Mouse (Mus musculus) lung, postnatal 0 days (tissue): Measurements from ENCODE around the gene Ptprg. TPM values are rescaled to one million over a fixed set of nuclear protein-coding genes. Genes with fewer than 3 reads are reported as not detected.

Experiments used
- ATAC-seq: fragments of 200-750 bp; cut with Nextera tagmentation; 2 replicates; pipeline ENCODE4 v1.8.0; 2017; ENCODE audit warnings: moderate library complexity
- DNase-seq: peaks from one replicate; pipeline ENCODE4 v3.0.0-alpha.2; 2016; ENCODE audit warnings: low spot score
- H3K27ac ChIP-seq: fragments of 300-500 bp; sonication (generic); 2 replicates; pipeline ENCODE4 v1.5.1; 2014; ENCODE audit warnings: antibody characterized with exemption, mild to moderate bottlenecking, low read length, mixed read lengths
- H3K27me3 ChIP-seq: fragments of 300-500 bp; sonication (generic); replicated peaks from 2 replicates; pipeline ENCODE4 v1.6.1; 2014; ENCODE audit warnings: low read length, mixed read lengths; ENCODE audit not compliant: insufficient read depth
- H3K36me3 ChIP-seq: fragments of 300-500 bp; sonication (generic); 2 replicates; pipeline ENCODE4 v1.6.1; 2014; ENCODE audit warnings: low read length, mixed read lengths; ENCODE audit not compliant: insufficient read depth
- H3K4me1 ChIP-seq: fragments of 300-500 bp; sonication (generic); 2 replicates; pipeline ENCODE4 v1.6.1; 2014; ENCODE audit warnings: antibody characterized with exemption, low read depth, low read length, mixed read lengths; ENCODE audit not compliant: insufficient read depth
- H3K4me2 ChIP-seq: fragments of 300-500 bp; sonication (generic); replicated peaks from 2 replicates; pipeline ENCODE4 v1.6.1; 2014; ENCODE audit warnings: low read depth, mild to moderate bottlenecking, low read length, moderate library complexity, mixed read lengths
- H3K4me3 ChIP-seq: fragments of 300-500 bp; sonication (generic); 2 replicates; pipeline ENCODE4 v1.5.1; 2014; ENCODE audit warnings: low read depth, low read length
- H3K9ac ChIP-seq: fragments of 300-500 bp; sonication (generic); replicated peaks from 2 replicates; pipeline ENCODE4 v1.6.1; 2014; ENCODE audit warnings: low read depth, mild to moderate bottlenecking
- H3K9me3 ChIP-seq: fragments of 300-500 bp; sonication (generic); 2 replicates; pipeline ENCODE4 v1.6.1; 2016; ENCODE audit warnings: low read length, mixed read lengths
- CTCF ChIP-seq: IDR thresholded peaks from 2 replicates; pipeline ENCODE4 v1.5.1; 2016; ENCODE audit warnings: antibody characterized with exemption, mild to moderate bottlenecking
- EP300 ChIP-seq: IDR thresholded peaks from 2 replicates; pipeline ENCODE4 v1.6.1; 2016; ENCODE audit warnings: antibody characterized with exemption, mild to moderate bottlenecking, control low read depth
- WGBS: fragments of 180-500 bp; shearing (Covaris S2); extraction: QIAGEN DNeasy Blood & Tissue Kit; methylation state at CpG from one replicate; pipeline ENCODE4 v1.1.7; 2014; 5-methylcytosine and 5-hydroxymethylcytosine counted together
- polyA plus RNA-seq: library from polyadenylated mRNA; unstranded; fragments of >200 nt; fragmentation: Nextera tagmentation; extraction: Ambion mirVana; gene quantifications from 2 replicates; pipeline ENCODE4 v1.2.1, GENCODE M21; 2015

Ptprg gene
- polyA plus RNA-seq, 1 experiment from 2014 or later: 19.4 TPM

DNA sequence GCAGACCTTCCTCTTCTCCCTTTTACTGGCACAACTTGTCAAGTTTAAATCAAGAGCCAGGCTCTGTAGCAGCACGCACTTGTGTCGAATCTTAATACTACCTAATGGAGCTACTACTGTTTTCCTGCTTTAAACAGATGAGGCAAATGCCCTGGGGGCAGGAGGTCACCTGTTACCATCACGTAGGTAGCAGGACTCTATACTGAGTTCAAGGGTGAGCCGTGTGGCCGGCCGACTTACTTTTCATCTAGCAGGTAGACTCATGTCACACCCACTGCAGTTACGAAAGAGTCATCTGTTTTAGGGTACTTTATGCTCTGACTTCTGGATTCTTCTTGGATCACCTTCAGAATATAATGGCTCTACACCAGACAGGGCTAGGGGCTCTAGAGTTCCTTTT lies 66.3 kb downstream of the Ptprg start:
- no peaks in the 10 kb centered on the region for H3K4me1 ChIP-seq
- H3K27ac ChIP-seq: no peak overlapping the region
- H3K27me3 ChIP-seq: no peaks in the 10 kb centered on the region
- DNase-seq: no peak
- H3K9ac ChIP-seq: no peak overlapping the region
- no peaks in the 10 kb centered on the region for H3K9me3 ChIP-seq
- no peak overlapping the region for H3K4me2 ChIP-seq
- 85% methylated on average over 7 of the region's 7 CpGs for WGBS
- H3K4me3 ChIP-seq: no peak overlapping the region
- no peaks in the 10 kb centered on the region for H3K36me3 ChIP-seq
- TF ChIP-seq CTCF: no peak
- TF ChIP-seq EP300: no peak
- no peak for ATAC-seq

DNA sequence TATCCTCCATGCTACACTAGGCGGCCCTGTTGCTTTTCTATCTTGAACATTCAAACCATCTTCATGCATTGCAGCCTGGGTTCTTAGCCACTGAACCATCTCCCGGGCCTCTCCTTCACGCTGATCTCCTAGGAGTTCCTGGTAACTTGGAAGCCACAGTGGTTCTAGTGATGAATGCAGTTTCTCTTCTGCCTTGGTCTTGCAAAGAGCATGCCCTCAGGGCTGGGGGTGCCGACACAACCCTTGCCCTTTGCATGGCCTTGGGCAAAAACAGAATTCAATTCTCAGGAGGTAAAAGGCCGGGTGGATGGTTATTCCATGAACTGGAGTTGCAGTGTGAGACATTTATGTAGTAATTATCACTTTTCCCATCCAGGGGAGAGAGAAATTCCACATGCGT lies 67.0 kb downstream of the Ptprg start:
- H3K36me3 ChIP-seq: no peaks in the 10 kb centered on the region
- no peaks in the 10 kb centered on the region for H3K27me3 ChIP-seq
- H3K9ac ChIP-seq: no peak overlapping the region
- 88% methylated on average over 6 of the region's 6 CpGs for WGBS
- no peaks in the 10 kb centered on the region for H3K4me1 ChIP-seq
- no peak for DNase-seq
- no peak overlapping the region for H3K4me3 ChIP-seq
- H3K27ac ChIP-seq: no peak overlapping the region
- TF ChIP-seq EP300 (no peak), CTCF (no peak)
- H3K4me2 ChIP-seq: no peak overlapping the region
- no peak for ATAC-seq
- H3K9me3 ChIP-seq: no peaks in the 10 kb centered on the region

DNA sequence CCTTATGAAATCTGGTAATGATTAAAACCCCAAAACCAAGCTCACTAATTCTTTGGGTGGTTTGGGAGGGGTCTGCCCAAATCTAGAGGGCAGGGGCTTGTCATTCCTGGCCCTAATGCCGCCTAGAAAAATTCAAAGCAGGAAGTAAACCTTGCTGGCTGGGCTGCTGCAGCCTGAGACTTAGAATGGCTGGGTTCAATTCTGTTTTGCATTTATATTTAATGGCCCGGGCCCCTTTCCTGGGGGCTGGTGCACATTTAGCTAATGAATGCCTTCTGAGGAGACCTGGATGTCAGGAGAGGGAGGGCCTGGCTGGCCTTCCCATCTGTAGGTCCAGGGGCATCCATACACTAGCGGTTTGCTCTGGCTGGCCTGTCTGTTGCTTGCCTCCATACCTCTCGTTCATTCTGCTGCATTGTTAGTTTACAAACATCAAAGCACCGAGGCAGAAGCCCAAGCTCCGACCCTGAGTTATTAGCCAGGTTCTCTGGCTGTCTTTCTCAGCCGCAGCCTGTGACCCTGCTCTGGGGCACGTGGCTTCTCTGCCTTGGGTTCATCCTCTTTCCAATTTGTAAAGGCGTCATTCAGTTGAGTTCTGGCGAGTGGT lies 67.7 kb downstream of the Ptprg start:
- TF ChIP-seq CTCF (no peak), EP300 (no peak)
- H3K9ac ChIP-seq: no peak overlapping the region
- H3K27me3 ChIP-seq: no peaks in the 10 kb centered on the region
- no peak overlapping the region for H3K4me2 ChIP-seq
- no peak for DNase-seq
- H3K4me3 ChIP-seq: no peak overlapping the region
- H3K36me3 ChIP-seq: no peaks in the 10 kb centered on the region
- ATAC-seq: no peak
- H3K9me3 ChIP-seq: no peaks in the 10 kb centered on the region
- H3K27ac ChIP-seq: no peak overlapping the region
- WGBS: 74% methylated on average over 10 of the region's 10 CpGs
- H3K4me1 ChIP-seq: no peaks in the 10 kb centered on the region

DNA sequence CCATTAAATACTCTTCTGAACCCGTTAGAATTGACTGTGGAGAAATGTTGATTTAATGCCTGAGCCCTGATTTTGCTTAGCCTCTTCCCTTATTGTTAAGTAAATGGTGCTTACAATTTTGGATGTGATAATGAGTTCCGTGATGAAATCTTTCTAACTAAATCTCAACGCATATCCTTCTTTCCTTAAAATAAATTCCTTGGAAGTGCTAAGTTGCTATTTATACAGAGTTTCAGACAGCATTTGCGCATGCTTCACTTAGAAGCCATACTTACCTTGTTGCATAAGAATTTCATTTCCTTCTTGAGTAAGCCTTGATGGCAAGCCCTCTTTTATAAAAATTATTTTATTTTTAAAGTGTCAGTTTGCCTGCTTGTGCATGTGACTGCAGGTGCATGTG lies 70.2 kb downstream of the Ptprg start:
- H3K36me3 ChIP-seq: no peaks in the 10 kb centered on the region
- WGBS: 63% methylated on average over 4 of the region's 4 CpGs
- H3K9me3 ChIP-seq: no peaks in the 10 kb centered on the region
- H3K4me1 ChIP-seq: no peaks in the 10 kb centered on the region
- H3K4me3 ChIP-seq: no peak overlapping the region
- H3K9ac ChIP-seq: no peak overlapping the region
- TF ChIP-seq CTCF (no peak), EP300 (no peak)
- ATAC-seq: no peak
- no peaks in the 10 kb centered on the region for H3K27me3 ChIP-seq
- DNase-seq: no peak
- H3K4me2 ChIP-seq: no peak overlapping the region
- no peak overlapping the region for H3K27ac ChIP-seq

DNA sequence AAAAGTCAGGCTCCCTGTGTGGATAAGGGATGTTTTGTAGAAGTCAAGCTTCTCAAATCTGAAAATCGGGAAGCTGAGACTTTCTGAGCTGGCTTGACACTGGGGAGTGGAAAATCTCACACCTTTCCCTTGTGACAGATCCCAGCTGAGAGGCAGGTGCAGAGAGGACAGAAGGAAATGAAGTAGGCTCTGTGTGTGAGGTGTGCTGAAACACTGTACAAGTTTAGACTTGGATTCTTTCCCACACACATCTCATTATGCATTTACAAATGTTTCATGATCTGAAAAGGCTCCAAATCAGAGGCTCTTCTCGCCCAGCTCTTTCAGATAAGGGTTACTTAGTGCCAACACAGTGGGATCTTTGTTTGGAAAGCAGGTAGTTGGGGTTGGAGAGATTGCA lies 77.4 kb downstream of the Ptprg start:
- Histone ChIP-seq H3K4me2 (no peak overlapping the region), H3K4me3 (no peak overlapping the region), H3K9ac (no peak overlapping the region), H3K27me3 (no peaks in the 10 kb centered on the region), H3K4me1 (no peaks in the 10 kb centered on the region), H3K9me3 (no peaks in the 10 kb centered on the region), H3K27ac (no peak overlapping the region), H3K36me3 (no peaks in the 10 kb centered on the region)
- TF ChIP-seq CTCF: no peak
- no peak for TF ChIP-seq EP300
- ATAC-seq: no peak
- no peak for DNase-seq
- 30% methylated on average over 2 of the region's 2 CpGs for WGBS

DNA sequence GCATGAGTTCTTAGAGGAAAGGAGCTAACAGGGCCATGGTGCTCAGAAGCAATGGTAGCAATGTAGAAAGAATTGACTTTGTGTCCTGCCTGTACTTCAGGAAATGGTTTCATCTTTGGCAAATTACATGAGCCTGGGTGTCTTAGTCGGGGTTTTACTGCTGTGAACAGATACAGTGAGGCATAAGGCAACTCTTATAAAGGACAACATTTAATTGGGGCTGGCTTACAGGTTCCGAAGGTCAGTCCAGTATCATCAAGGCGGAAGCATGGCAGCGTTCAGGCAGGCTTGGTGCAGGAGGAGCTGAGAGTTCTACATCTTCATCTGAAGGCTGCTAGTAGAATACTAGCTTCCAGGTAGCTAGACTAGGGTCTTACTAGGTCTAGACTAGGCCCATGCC lies 78.2 kb downstream of the Ptprg start:
- no peak for ATAC-seq
- TF ChIP-seq CTCF: no peak
- no peak for TF ChIP-seq EP300
- no peak overlapping the region for H3K27ac ChIP-seq

DNA sequence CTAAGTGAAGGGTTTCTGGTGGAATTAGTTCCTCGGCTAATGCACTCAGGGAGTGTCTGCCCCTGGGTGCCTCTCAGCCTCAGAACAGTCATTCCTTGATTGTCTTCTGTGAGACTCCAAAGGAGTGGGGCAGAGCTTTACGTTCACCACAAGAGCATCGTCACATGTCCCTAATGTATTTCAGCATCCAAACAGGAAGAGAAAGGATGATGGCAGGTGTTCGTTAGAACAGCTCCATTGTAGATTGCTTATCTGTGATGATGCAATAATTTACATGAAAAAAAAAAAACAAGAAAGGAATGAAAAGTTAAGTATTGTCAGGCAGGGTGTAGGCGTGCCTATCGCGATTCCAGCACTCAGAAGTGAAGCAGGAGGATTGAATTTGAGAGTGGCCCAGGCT lies 84.3 kb downstream of the Ptprg start:
- TF ChIP-seq CTCF: no peak
- TF ChIP-seq EP300: no peak
- no peak overlapping the region for H3K9ac ChIP-seq
- no peaks in the 10 kb centered on the region for H3K9me3 ChIP-seq
- H3K4me3 ChIP-seq: no peak overlapping the region
- H3K4me1 ChIP-seq: no peaks in the 10 kb centered on the region
- no peaks in the 10 kb centered on the region for H3K27me3 ChIP-seq
- DNase-seq: no peak
- 77% methylated on average over 7 of the region's 7 CpGs for WGBS
- H3K27ac ChIP-seq: no peak overlapping the region
- H3K4me2 ChIP-seq: no peak overlapping the region
- no peak for ATAC-seq
- H3K36me3 ChIP-seq: no peaks in the 10 kb centered on the region

More for the DNA sequence above, 78.2 kb downstream of the Ptprg start:
- H3K36me3 ChIP-seq: no peaks in the 10 kb centered on the region
- no peaks in the 10 kb centered on the region for H3K9me3 ChIP-seq
- H3K4me1 ChIP-seq: no peaks in the 10 kb centered on the region
- WGBS: 92% methylated on average over 4 of the region's 4 CpGs
- H3K9ac ChIP-seq: no peak overlapping the region
- H3K4me2 ChIP-seq: no peak overlapping the region
- no peaks in the 10 kb centered on the region for H3K27me3 ChIP-seq
- DNase-seq: no peak
- no peak overlapping the region for H3K4me3 ChIP-seq
